Mouse (Mus musculus) limb, embryonic 12.5 days (tissue): Measurements from ENCODE around the gene Hcst. TPM values are rescaled to one million over a fixed set of nuclear protein-coding genes. Genes with fewer than 3 reads are reported as not detected.

ENCODE experiments used
- ATAC-seq: fragments of 200-750 bp; cut with Nextera tagmentation; 2 replicates; pipeline ENCODE4 v1.8.0; 2017; ENCODE audit warnings: low read depth, moderate TSS enrichment; ENCODE audit not compliant: insufficient number of reproducible peaks, insufficient read depth, low FRiP score, low TSS enrichment
- H3K27ac ChIP-seq: fragments of 300-500 bp; sonication (generic); 2 replicates; pipeline ENCODE4 v1.5.1; 2016; ENCODE audit warnings: mild to moderate bottlenecking, moderate library complexity
- H3K27me3 ChIP-seq: fragments of 300-500 bp; sonication (generic); 2 replicates; pipeline ENCODE4 v1.6.1; 2016; ENCODE audit warnings: mild to moderate bottlenecking, moderate library complexity
- H3K36me3 ChIP-seq: fragments of 300-500 bp; sonication (generic); 2 replicates; pipeline ENCODE4 v1.6.1; 2016; ENCODE audit warnings: mild to moderate bottlenecking, moderate library complexity
- H3K4me1 ChIP-seq: fragments of 300-500 bp; sonication (generic); replicated peaks from 2 replicates; pipeline ENCODE4 v1.6.1; 2016
- H3K4me2 ChIP-seq: fragments of 300-500 bp; sonication (generic); 2 replicates; pipeline ENCODE4 v1.6.1; 2016; ENCODE audit warnings: mild to moderate bottlenecking, moderate library complexity
- H3K4me3 ChIP-seq: fragments of 300-500 bp; sonication (generic); replicated peaks from 2 replicates; pipeline ENCODE4 v1.5.1; 2016; ENCODE audit warnings: mild to moderate bottlenecking
- H3K9ac ChIP-seq: fragments of 300-500 bp; sonication (generic); replicated peaks from 2 replicates; pipeline ENCODE4 v1.6.1; 2016; ENCODE audit warnings: mild to moderate bottlenecking, moderate library complexity
- H3K9me3 ChIP-seq: fragments of 300-500 bp; sonication (generic); 2 replicates; pipeline ENCODE4 v1.6.1; 2016; ENCODE audit warnings: mild to moderate bottlenecking, moderate library complexity
- WGBS: fragments of 180-500 bp; shearing (Covaris S2); methylation state at CpG from one replicate; pipeline ENCODE4 v1.1.7; 2016; 5-methylcytosine and 5-hydroxymethylcytosine counted together
- polyA plus RNA-seq: library from polyadenylated mRNA; unstranded; fragments of >200 nt; fragmentation: Nextera tagmentation; extraction: Ambion mirVana; gene quantifications from 2 replicates; pipeline ENCODE4 v1.2.1, GENCODE M21; 2016

The Hcst gene
- polyA plus RNA-seq, 1 experiment from 2014 or later = not detected

DNA sequence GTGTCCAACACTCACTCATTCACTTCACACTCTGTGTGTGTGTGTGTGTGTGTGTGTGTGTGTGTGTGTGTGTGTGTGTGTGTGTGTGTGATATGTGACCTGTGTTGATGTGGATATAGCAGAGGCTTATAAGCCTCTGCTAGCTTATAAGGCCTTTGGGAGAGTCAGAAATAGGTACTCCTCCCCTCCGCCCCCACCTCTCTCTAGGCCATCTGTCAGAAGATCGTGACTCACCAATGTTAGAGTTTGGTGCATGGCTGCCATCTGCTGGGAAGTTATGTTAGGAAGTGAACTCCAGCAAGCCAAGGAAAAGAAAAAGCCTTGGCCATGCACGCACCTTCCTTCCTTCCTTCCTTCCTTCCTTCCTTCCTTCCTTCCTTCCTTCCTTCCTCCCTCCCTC is 12.1 kb upstream of the Hcst start:
- WGBS = 16% methylated on average over 3 of the region's 3 CpGs
- H3K36me3 ChIP-seq = peaks cover 18% of the 10 kb centered on the region; the same call in 1 of the 2 replicates
- no peak overlapping the region for H3K4me2 ChIP-seq
- no peaks in the 10 kb centered on the region for H3K9me3 ChIP-seq
- no peak overlapping the region for H3K27ac ChIP-seq
- H3K9ac ChIP-seq = no peak overlapping the region
- H3K4me1 ChIP-seq = no peaks in the 10 kb centered on the region; the same call in 1 of the 2 replicates
- H3K27me3 ChIP-seq = peaks cover 18% of the 10 kb centered on the region
- no peak overlapping the region for H3K4me3 ChIP-seq
- ATAC-seq = no peak

- no peak for ATAC-seq
- peaks cover 13% of the 10 kb centered on the region; the same call in 1 of the 2 replicates for H3K36me3 ChIP-seq
- no peaks in the 10 kb centered on the region; the same call in 1 of the 2 replicates for H3K4me1 ChIP-seq
- no peak overlapping the region for H3K9ac ChIP-seq
- no peak overlapping the region for H3K4me2 ChIP-seq
- H3K27ac ChIP-seq = no peak overlapping the region
- no peaks in the 10 kb centered on the region for H3K9me3 ChIP-seq
- H3K4me3 ChIP-seq = no peak overlapping the region
- 54% methylated on average over 2 of the region's 2 CpGs for WGBS
- H3K27me3 ChIP-seq = peaks cover 4% of the 10 kb centered on the region
These were observed 10.5 kb upstream of the Hcst start for GRCm38 (mm10) chr7:30430191-30430590.

GRCm38 (mm10) chr7:30429327-30429726 is 9.7 kb upstream of the Hcst start:
- peaks cover 5% of the 10 kb centered on the region for H3K27me3 ChIP-seq
- H3K36me3 ChIP-seq = peaks cover 8% of the 10 kb centered on the region; the same call in 1 of the 2 replicates
- no peaks in the 10 kb centered on the region for H3K9me3 ChIP-seq
- no peak overlapping the region for H3K4me3 ChIP-seq
- no peak overlapping the region for H3K27ac ChIP-seq
- H3K4me2 ChIP-seq = no peak overlapping the region
- no peak overlapping the region for H3K9ac ChIP-seq
- no peak for ATAC-seq
- H3K4me1 ChIP-seq = no peaks in the 10 kb centered on the region; the same call in 1 of the 2 replicates

- peak overlapping the region; percentile 57 for H3K4me3 ChIP-seq
- H3K27ac ChIP-seq = no peak overlapping the region
- H3K4me2 ChIP-seq = peak overlapping the region; percentile 90
- H3K9ac ChIP-seq = peak overlapping the region; percentile 53
- peaks cover 8% of the 10 kb centered on the region; the same call in 1 of the 2 replicates for H3K36me3 ChIP-seq
- WGBS = 47% methylated on average over 23 of the region's 23 CpGs
- no peak for ATAC-seq
- H3K9me3 ChIP-seq = peaks cover 8% of the 10 kb centered on the region; the same call in 1 of the 2 replicates
- H3K4me1 ChIP-seq = peaks cover 17% of the 10 kb centered on the region; the same call in 1 of the 2 replicates
- peaks cover 49% of the 10 kb centered on the region for H3K27me3 ChIP-seq
These were observed 3.5 kb upstream of the Hcst start for GRCm38 (mm10) chr7:30423071-30423641.

DNA sequence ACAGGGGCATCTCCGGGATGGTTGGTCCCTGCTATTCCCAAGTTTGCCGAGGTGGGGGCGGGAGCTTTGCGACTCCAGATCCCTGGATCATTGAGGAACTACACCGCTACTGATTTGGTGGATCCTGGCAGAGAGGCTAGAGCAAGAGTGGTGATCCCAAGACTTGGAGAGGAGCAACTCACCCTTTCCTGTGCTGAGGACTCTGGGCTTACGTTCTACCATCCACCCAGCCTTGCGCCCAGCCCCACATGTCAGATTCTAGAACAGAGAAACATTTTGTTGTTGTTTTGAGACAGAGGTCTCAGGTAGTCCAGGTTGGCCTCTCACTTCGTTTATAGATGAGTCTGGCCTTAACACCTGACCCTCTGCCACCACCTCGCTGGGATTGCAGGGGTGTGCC is 2.9 kb upstream of the Hcst start:
- ATAC-seq = no peak
- peaks cover 17% of the 10 kb centered on the region; the same call in 1 of the 2 replicates for H3K4me1 ChIP-seq
- H3K4me3 ChIP-seq = peak overlapping the region; percentile 57
- H3K36me3 ChIP-seq = peaks cover 8% of the 10 kb centered on the region; the same call in 1 of the 2 replicates
- H3K27ac ChIP-seq = 0 out of 2 replicates have a peak overlapping the region, but pooled peaks have one; percentile 23
- 16% methylated on average over 9 of the region's 9 CpGs for WGBS
- peak overlapping the region; percentile 53 for H3K9ac ChIP-seq
- H3K4me2 ChIP-seq = peak overlapping the region; percentile 90
- peaks cover 8% of the 10 kb centered on the region; the same call in 1 of the 2 replicates for H3K9me3 ChIP-seq
- peaks cover 49% of the 10 kb centered on the region for H3K27me3 ChIP-seq

DNA sequence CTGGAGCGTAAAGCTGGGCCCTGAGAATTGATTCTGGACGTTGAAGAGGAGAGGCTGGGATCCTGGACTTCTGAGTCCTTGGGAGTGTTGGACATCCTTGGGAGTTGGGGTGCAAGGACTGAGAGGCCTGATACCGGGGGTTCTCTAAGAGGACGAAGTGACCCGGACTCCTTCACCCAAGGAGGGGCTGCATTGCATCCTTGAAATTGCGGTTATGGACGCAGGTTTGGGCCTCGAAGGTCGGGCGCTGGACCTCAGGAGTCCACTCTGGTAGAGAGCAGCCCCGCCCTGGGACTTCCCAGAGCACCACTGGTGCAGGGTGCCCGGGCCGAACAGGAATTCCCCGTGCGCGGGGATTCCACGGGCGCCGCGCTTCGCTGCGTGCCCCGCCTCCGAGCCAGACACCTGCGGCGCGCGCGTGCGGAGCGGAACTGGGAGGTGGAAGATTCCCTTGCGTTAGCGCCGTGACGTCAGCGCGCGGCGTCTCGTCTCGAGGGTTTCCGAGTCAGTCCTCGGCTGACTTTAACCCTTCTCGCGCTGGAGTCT is 2.3 kb upstream of the Hcst start:
- H3K36me3 ChIP-seq = peaks cover 8% of the 10 kb centered on the region; the same call in 1 of the 2 replicates
- peak overlapping the region; percentile 57 for H3K4me3 ChIP-seq
- H3K27ac ChIP-seq = no peak overlapping the region
- H3K9ac ChIP-seq = peak overlapping the region; percentile 53
- ATAC-seq = peak; percentile 35; the same call in 1 of the 2 replicates
- H3K4me2 ChIP-seq = peak overlapping the region; percentile 90
- H3K27me3 ChIP-seq = peaks cover 49% of the 10 kb centered on the region
- under 1% methylated on average over 45 of the region's 45 CpGs for WGBS
- H3K4me1 ChIP-seq = peaks cover 17% of the 10 kb centered on the region; the same call in 1 of the 2 replicates
- peaks cover 8% of the 10 kb centered on the region; the same call in 1 of the 2 replicates for H3K9me3 ChIP-seq

GRCm38 (mm10) chr7:30421175-30421889 is 1.7 kb upstream of the Hcst start, which contains the start of gene Nfkbid:
TSS of gene Nfkbid (plus strand) at chr7:30421732.
- Histone ChIP-seq H3K27ac (0 out of 2 replicates have a peak within 1 kb of the TSS, but pooled peaks have one; percentile 23), H3K4me3 (peak within 1 kb of the TSS; percentile 57), H3K4me2 (peak within 1 kb of the TSS; percentile 90), H3K9me3 (peaks cover 8% of the 10 kb centered on the region; the same call in 1 of the 2 replicates), H3K4me1 (peaks cover 17% of the 10 kb centered on the region; the same call in 1 of the 2 replicates), H3K9ac (peak within 1 kb of the TSS; percentile 53), H3K27me3 (peaks cover 49% of the 10 kb centered on the region), H3K36me3 (peaks cover 8% of the 10 kb centered on the region; the same call in 1 of the 2 replicates)
- ATAC-seq = 0 out of 2 replicates have a peak, but pooled peaks have one; percentile 17
- WGBS = 11% methylated on average over 31 of the region's 31 CpGs

GRCm38 (mm10) chr7:30420673-30421072 is 1.0 kb upstream of the Hcst start:
- Histone ChIP-seq H3K27me3 (peaks cover 49% of the 10 kb centered on the region), H3K4me2 (no peak overlapping the region), H3K4me1 (peaks cover 17% of the 10 kb centered on the region; the same call in 1 of the 2 replicates), H3K27ac (no peak overlapping the region), H3K9ac (no peak overlapping the region), H3K4me3 (no peak overlapping the region), H3K36me3 (peaks cover 3% of the 10 kb centered on the region; the same call in 1 of the 2 replicates), H3K9me3 (peaks cover 8% of the 10 kb centered on the region; the same call in 1 of the 2 replicates)
- WGBS = 79% methylated on average over 3 of the region's 3 CpGs
- ATAC-seq = no peak

GRCm38 (mm10) chr7:30417856-30418255 is 1.8 kb downstream of the Hcst start:
- Histone ChIP-seq H3K9me3 (peaks cover 8% of the 10 kb centered on the region; the same call in 1 of the 2 replicates), H3K4me1 (peaks cover 14% of the 10 kb centered on the region; the same call in 1 of the 2 replicates), H3K27me3 (peaks cover 31% of the 10 kb centered on the region), H3K36me3 (no peaks in the 10 kb centered on the region), H3K4me3 (no peak overlapping the region), H3K27ac (no peak overlapping the region), H3K9ac (no peak overlapping the region), H3K4me2 (no peak overlapping the region)
- no peak for ATAC-seq
- WGBS = 71% methylated on average over 9 of the region's 9 CpGs

- no peak within 1 kb of the TSS for H3K4me2 ChIP-seq
- H3K4me1 ChIP-seq = no peaks in the 10 kb centered on the region
- H3K27ac ChIP-seq = no peak within 1 kb of the TSS
- no peak for ATAC-seq
- no peaks in the 10 kb centered on the region for H3K36me3 ChIP-seq
- H3K9me3 ChIP-seq = peaks cover under 1% of the 10 kb centered on the region; the same call in 1 of the 2 replicates
- peaks cover 8% of the 10 kb centered on the region; the same call in 1 of the 2 replicates for H3K27me3 ChIP-seq
- H3K9ac ChIP-seq = no peak within 1 kb of the TSS; the same call in 1 of the 2 replicates
- H3K4me3 ChIP-seq = no peak within 1 kb of the TSS
- 59% methylated on average over 5 of the region's 5 CpGs for WGBS
These were observed 6.1 kb downstream of the Hcst start, which contains the start of gene Tyrobp for GRCm38 (mm10) chr7:30413596-30413995. TSS of gene Tyrobp (plus strand) at chr7:30413760.
